Mouse (Mus musculus) retina, embryonic 14.5 days (tissue): Measurements from ENCODE around the gene Samd14.
"Not testable (repeated sequence)": the region's sequence is repeated elsewhere in the genome, so short reads cannot be mapped to it uniquely, and the experiment has no call there.

ENCODE experiments used
- DNase-seq: peaks from one replicate; pipeline ENCODE4 v3.0.0-alpha.2; 2015; ENCODE audit warnings: low spot score

Gene Samd14

DNA sequence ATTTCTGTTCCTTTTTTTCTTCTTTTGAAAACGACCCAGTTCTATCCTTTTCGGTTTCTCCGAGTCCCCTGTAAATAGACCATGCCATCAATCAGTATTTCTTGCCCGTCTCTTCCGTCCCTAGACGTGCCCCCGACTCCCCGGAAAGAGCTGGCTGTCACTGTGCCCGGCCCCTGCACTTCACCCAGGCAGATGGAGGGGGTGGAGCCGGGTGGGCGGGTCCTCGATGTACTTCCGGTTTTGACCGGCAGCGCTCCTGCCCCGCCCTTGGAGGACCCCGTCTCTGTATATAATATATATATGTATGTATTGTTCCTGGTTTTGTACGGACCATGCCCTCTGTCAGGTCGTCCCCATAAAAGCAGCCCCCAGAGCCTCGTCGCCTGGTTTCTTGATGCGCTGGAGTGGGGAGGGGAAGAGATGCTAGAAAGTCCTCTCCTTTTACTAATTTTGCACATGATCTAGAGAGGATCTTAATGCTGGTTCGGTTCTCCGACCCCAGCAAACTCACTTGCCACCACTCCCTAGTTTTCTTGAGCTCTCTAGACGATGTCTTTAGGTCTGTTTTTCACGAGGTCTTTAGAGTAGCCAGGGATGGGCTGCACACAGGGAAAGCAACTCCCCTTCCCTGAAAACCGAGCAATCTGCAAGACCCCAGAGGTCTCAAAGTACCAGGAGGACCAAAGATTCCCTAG lies 3.0 kb upstream of the Samd14 start:
- DNase-seq: peak; percentile 87

DNA sequence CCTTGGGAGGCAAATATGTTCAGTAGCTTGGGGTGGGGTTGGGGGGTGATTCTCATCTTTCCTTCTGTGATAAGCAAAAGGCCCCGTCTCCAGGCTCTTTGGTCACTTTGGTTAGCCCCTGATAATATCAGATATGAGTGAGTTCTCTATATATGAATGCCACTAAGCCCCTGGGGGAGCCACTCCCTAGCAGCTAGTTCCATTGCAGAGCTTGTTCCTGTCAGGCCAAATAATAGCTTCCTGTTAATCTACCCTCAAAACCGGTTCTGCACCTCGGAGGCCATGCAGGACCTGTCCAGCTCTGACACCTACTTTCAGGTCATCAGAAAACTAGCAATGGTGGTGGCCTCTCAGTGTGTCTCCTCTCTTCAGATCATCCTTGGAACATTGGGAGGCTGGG lies 2.3 kb upstream of the Samd14 start:
- DNase-seq: no peak

DNA sequence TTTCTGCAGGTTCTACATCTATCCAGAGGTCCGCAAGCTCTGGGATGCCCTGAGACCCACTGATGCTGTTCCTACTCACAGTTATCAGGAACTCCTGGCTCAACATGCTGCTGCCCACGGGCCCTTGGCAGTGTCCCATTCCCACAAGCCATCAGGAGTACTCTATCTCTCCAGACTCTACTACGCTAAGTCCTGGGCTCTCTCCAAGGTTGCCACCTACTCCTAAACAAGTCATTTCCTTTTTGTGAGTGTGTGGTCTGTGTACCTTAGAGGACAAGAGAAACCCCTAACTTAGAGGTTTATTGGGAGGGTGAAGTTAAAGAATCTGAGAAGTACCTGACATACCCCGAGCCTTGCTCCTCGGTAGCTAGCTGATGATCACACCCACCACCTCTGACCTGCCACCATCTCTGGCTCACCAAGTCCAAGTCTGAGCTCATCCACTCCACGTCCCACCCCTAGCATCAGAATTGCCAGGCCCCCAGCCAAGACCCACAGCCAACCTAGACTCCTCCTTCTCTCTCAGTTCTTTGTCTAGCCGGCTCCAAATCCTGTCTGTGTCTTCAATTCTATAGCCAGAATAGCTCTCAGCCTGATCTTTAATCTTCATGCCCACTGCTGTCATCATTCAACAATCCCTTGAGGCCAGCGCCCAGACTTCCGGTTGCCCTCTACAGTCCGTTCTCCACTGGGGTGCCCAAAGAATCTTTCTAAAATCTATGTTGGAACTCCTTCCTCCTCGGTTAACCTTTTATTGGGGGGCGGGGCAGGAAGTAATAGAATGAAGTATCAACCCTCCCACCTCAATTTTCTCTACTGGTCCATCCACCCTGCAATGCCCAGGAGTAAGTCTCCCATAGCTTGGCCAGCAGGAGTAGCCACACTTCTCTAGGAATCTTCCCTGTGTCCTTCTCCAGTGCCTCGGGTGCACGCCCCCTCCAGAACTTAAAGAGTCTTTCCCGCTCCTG lies 734 bp upstream of the Samd14 start:
- DNase-seq: peak; percentile 49

DNA sequence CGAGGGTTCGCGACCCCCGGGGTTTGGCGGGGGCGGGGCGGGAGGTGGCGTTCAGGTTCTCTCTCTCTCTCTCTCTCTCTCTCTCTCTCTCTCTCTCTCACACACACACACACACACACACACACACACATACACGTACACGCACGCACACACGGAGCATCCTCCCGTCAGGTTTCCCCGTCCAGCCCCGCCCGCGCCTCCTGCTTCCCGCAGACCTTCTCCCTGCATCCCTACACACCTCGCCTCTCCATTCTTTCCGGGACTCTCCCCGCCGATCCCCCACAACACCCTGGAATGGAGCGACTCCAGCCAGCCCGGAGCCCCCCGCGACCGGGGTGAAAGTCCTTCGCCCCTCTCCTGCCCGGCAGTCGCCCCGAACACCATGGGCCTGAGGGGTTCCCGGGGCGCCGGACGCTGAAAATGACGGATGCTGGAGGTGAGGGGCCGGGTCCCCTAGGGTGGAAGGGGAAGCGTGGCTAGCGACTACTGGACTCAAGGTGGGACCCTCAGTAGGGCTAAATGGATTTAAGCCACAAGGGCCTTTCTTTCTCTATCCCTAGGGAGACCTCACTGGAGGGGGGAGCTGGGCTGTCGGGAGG lies 561 bp downstream of the Samd14 start:
- DNase-seq: peak; percentile 53

DNA sequence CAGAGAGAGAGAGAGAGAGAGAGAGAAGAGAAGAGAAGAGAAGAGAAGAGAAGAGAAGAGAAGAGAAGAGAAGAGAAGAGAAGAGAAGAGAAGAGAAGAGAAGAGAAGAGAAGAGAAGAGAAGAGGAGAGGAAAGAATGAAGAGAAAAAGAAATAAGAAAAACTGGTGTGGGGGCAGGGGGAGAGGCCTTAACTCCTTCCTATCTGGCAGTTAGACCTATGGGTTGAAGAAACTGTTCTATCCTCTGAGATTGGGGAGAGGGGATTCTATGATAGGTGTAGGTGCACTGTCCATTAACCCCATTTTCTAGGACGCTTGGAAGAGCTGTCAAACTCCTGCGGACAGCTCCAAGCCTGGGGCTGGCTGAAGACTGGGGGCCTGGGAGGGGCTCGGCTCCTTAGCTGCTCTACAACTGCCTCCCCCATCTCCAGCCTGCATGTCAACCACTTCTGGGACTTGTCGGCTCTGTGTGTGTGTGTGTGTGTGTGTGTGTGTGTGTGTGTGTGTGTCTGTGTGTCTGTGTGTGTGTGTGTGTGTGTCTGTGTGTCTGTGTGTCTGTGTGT lies 1.2 kb downstream of the Samd14 start:
- not testable (repeated sequence) for DNase-seq

DNA sequence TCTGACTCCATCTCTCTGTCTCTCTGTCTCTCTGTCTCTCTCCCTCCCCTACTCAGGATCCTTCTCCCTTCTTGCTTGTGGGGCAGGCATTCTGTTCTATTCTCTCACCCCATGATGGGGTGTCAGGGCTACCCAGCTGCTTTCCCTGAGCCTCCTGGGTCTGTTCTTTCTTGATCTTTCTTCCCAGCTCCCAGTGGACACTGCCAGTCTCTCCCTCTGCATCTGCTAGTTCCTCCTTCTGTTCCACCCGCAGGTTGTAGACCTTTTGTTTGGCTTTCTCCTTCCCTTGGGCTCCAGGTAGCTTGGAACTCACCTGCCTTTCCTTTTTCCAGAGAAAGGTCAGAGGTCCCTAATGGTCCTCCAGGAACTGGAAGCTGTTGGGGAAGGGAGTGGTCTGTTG lies 1.7 kb downstream of the Samd14 start:
- no peak for DNase-seq

DNA sequence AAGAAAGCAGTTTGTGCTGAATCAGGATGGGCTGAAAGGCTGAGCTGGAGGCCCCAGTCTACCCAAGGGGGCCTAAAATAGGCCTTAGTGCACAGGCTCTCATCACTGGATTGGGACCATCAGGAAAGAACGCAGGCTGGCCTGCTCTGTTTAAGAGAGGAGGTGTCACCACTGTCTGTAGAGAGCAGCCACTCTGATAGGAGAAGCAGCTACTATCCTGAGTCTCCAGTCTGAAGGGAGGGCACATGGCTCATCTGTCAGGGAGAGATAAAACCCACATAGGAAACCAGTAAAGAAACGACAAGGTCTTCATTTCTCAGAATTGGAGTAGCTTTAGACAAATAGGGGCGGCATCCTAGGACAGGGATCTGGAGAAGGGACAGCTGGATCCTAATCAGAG lies 2.4 kb downstream of the Samd14 start:
- DNase-seq: no peak

DNA sequence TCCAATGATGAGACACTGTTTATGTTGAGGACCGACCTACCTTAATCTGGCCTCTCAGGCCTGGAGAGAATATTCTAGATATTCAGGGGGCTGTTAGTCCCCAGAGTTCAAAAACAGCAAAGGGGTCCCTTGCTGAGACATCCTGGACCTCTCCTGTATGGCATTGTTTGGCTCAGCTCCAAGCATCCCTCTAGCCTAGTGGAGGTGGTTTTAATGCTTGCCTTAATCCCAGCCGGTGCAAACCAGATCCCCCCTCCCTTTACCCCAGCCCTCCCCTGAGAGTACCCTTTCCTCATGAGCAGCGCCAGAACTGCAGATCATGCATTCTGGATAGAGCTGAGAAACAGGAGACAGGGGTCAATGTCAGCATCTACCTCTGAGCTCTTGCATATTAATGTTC lies 2.8 kb downstream of the Samd14 start:
- DNase-seq: no peak

DNA sequence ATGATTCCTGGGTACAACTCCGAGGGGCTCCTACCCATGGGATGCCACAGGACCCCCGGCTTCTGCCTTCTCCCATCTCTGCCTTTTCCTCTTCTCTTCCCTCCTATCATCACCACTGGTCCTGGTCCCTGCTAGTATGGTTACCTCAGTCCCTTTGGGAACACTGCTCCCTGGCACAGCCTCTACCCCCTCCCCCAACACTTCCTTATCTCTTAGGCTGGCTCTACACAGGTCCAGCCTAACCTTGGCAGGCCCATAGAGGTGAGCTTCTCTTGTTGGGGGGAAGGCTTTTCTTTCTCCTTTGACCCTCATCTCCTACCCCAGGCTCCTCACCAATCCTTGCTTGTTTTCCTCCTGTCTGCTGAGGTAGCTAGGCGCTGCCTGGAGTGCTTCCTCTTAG lies 5.8 kb downstream of the Samd14 start:
- no peak for DNase-seq

DNA sequence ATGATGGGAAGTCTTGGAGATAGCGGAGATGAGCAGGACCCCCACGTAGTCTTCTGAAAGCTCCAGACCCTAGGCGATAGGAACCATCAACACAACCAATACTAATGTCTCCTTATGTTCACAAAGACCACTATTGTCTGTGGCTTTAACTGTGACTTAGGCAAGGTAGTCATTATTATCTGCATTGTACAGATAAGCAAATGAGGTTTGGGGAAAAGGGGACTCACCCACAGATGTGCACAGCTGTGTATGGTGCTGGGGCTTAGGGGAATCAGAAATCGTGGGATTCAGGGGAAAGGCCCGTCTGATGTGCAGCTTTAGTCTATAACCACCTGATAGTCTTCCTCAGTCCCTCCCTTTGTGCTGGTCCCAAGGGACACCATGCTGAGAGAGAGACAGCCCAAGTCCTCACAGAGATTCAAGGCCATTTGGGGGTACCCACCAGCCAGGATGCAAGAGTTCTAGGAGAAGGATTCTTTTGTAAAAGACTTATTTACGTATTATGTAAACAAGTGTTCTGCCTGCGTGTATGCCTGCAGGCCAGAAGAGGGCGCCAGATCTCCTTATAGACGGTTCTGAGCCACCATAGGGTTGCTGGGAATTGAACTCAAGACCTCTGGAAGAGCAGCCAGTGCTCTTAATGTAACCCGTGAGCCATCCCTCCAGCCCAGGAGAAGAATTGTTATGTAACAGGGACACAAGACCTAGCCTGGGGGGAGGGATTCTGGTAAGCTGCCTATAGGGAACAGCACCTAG lies 12.7 kb downstream of the Samd14 start:
- peak; percentile 35 for DNase-seq

DNA sequence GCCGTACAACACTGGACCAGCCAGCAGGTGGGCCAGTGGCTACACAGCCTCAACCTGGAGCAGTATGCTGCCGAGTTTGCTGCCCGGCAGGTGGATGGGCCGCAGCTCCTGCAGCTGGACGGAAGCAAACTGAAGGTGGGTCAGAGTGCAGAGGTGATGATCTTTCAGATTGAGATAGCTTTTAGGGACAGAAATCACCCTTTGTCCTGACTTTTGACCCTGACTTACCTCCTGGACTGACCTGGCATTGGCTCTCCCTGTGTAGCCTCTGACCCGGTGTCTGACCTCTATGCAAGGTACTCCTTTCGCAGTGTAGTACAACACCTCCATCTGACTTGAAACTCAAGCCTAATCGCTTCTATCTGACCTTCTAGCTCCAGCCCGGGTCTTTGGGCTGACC lies 13.8 kb downstream of the Samd14 start:
- no peak for DNase-seq

DNA sequence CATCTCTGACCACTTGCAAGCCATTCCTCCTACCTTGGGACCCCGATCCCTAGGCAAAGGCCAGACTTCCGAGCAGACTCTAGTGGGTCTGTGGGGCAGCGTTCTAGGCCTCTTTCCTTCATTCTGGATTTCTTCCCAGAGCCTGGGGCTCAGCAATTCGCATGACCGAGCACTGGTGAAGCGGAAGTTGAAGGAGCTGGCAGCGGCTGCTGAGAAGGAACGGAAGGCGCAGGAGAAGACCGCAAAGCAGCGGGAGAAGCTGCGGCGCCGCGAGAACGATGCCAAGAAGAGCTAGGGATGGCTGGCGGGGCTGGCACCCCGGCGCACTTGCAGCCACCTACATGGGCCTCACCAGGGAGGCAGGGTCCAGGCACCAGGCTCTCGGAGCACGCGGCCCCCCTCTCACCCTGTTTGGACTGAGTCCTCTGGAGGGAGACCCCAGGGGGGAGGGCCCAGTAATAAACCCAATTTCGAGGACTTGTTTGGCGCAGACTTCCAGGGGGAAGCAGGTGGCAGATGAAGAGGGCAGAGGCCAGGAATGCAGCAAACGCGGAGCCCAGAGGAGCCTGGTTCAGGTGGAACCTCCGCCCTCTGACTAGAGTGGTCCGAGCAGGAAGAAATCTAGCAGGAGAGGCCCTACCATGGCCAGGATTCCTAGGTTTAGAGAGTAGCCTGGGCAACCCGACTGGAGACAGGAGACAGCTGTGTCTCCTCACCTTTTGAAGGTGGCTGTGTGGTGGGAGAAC lies 14.9 kb downstream of the Samd14 start:
- peak; percentile 83 for DNase-seq

DNA sequence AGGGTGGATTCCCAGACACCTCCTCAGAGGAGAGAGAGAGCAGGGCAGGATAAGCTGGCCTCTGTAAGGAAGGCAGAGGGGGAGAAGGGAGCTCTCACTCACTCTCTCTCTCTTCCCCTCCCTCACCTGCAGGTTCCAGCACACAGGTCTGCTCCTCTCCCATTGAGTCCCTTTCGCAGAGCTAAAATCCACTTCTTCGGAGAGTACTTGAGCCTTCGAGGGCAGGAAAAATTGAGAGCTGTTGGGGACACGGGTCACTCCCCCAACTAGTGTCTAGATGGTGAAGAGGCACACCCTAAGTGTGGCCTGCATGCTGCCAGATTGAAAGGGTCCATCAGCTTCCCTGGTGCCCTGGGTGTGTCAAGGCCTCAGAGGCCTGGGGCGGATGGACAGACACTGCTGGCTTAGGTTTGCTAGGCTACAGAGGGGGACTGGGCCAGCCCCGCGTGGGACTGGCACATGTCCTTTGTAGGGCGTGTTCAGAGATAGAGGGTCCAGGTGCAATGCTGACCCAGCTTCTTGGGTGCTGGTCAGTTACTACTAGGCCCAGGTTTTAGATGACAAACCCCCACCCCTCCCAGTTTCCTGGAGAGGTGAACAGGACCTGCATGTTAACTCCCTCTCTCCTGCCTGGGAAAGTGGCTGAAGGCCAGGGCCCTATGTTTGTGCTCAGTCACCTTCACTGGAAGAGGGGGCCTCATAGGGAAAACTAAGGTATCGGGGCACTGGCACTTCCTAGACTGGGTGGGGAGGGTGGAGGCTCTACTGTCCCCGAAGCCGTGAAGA lies 15.7 kb downstream of the Samd14 start:
- DNase-seq: no peak

DNA sequence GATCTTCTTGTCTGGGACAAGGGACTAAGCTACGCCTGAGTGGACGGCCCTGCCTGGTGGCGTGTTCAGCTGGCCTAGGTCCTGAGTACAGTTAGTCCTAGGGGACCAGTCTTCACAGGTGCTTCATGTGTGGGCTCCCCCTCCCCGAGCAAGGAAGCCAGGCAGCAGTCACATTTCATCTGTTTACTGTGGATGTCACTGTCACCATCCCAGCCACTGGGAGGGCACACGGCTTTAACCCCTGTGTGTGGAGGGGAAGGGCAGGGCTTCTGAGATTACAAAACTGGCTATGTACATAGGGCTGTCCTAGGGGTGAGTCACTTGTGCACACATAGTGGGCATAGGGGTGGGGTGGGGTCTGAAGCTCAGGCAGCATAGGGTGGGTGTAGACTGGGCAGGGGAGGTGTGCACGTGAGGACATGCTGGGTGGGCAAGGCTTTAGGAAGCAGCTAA lies 16.4 kb downstream of the Samd14 start:
- no peak for DNase-seq

DNA sequence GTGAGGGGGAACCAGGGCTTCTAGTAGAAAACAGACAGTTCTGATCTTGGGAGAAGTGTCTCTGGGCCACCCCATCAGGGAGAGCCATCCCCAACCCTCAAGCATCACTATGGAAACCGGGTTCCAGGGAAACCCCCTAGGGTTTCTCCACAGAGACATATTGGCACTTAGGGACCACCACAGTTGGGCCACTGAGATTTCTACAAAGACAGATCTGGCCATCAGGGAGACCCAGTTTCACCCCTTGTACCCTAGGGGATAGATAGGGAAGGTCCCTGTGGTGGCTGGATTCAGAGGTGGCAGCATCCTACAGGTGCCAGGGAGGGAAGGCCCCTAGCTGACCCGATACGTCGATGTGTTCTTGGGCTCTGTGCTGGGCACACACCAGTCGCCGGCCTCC lies 17.2 kb downstream of the Samd14 start:
- DNase-seq: no peak

DNA sequence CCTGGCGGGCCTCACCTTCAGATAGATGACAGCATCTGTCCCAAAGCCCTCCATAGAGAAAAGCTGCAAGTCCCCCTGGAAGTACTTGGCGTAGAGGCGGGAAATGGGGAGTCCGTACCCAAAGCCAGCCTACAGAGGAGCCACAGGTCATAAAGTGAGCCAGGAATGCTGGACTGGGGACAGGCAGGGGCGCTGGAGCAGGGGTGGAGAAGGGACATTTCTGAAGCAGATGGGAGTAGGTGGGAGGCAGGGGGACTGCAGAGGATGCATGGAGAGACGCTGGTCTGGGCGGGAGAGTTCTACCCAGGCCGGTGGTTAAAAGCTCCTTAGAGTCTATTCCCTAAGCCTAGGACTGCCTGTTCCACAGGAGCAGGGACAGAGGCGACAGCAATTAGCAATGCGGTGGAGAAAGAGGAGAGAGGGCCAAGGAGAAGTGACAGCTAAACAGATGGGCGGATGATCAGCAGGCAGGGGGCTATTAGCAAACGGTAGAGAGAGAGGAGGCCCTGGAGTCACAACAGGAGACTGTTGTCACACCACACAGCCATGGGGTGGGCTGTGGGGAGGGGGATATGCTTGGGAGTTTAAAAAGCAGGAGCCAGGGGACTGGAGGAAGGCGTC lies 18.3 kb downstream of the Samd14 start:
- DNase-seq: peak; percentile 55

DNA sequence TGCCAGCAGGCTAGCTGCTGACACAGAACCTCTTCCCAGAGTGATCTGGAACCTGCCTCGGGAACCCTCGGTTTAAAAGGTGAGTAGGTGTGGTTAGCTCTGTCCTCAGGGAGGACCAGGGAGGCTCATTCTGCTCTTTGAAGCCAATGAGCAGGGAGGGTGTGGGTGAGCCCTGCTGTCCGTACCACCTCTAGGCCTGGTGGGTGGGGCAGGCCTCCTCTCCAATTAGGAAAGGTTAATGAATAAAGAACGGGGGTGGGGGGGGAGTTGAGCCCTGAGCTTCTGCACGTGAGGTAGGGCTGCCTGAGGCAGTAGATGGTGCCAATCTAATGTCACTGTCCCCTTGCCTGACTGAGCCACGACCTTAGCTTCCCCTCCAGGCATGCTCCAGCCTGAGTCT lies 23.3 kb downstream of the Samd14 start:
- no peak for DNase-seq

DNA sequence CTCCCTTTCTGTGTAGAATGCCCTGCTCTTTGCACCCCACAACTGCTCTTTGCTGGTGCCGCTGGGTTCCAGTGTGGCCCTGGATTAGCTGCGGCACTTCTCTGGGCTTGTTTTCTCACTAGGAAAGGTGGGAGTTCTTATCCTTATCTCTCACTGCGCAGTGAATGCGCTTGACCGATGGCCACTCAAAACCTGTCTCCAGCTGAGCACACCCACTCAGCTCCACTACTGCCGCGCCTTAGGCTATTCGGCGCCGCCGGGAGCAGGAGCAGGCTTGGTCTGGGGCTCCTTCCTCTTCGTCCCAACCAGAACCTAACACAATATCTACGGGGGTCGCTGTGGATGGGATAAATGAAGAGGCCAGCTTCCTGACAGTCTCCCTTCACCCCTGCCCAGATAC lies 23.9 kb downstream of the Samd14 start:
- no peak for DNase-seq

DNA sequence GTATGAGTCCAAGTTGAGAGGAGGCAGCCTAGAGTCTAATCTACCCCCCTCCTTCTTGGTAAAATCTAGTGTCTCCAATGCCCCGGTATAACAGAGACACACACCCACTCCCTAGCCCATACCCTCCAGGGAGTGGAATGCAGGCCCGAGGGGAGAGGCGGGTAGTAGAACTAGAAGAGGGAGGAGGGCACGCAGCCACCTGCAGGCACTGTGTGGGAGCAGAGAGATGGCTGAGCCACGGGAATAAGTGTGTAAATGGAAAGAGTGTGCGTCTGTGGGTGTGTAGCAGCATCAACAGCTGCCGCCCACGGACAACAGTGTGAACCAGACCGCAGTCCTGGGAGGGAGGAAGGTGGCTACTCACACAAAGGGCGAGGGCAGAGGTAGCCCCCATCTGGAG lies 25.2 kb downstream of the Samd14 start:
- DNase-seq: no peak

DNA sequence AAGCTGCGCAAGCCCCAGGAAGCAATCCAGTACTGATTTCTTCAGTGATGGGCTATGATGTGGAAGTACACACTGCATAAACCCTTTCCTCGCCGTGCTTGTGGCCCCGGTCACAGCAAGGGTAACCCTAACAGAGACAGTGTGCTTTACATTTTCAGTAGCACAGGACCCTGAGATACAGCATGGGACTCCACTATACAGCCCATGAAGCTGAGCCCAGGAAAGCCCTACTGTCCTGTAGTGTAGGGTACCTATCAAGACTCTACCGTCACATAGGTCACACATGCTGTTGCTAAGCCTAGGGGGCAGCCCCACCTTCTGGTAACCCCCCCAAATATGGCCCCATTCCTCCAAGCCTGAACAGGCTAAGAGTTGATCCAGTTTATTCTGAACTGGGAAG lies 26.8 kb downstream of the Samd14 start:
- no peak for DNase-seq
